Mouse (Mus musculus) liver, embryonic 14.5 days (tissue): ENCODE results near the gene Mthfd1l. TPM values are rescaled to one million over a fixed set of nuclear protein-coding genes. Genes with fewer than 3 reads are reported as not detected.

Source experiments
- ATAC-seq: fragments of 200-750 bp; cut with Nextera tagmentation; 2 replicates; pipeline ENCODE4 v1.8.0; 2017; ENCODE audit warnings: moderate number of reproducible peaks, mild to moderate bottlenecking, moderate library complexity; ENCODE audit not compliant: insufficient read depth
- DNase-seq, 3 experiments: peaks; one replicate each; pipeline ENCODE4 v3.0.0-alpha.2; 2012 to 2013; ENCODE audit warnings: low read depth in 3 of 3, low spot score in 3 of 3
- H3K27ac ChIP-seq: fragments of 300-500 bp; sonication (generic); 2 replicates; pipeline ENCODE4 v1.5.1; 2014; ENCODE audit warnings: moderate library complexity, mild to moderate bottlenecking, control low read depth, inconsistent platforms
- H3K27me3 ChIP-seq: fragments of 300-500 bp; sonication (generic); 2 replicates; pipeline ENCODE4 v1.6.1; 2014; ENCODE audit warnings: mild to moderate bottlenecking, low read length, moderate library complexity; ENCODE audit not compliant: control insufficient read depth, insufficient read depth
- H3K36me3 ChIP-seq: fragments of 300-500 bp; sonication (generic); replicated peaks from 2 replicates; pipeline ENCODE4 v1.6.1; 2014; ENCODE audit warnings: low read depth; ENCODE audit not compliant: control insufficient read depth, insufficient read depth
- H3K4me1 ChIP-seq, 2 experiments: fragments of 200-500 bp in 1 of 2; fragments of 300-500 bp in 1 of 2; sonication (generic) in 1 of 2; replicated peaks; 2 replicates each; pipeline ENCODE4 v1.6.1; 2012 to 2014; ENCODE audit warnings: antibody characterized with exemption in 1 of 2, inconsistent platforms in 1 of 2, low read length in 1 of 2; ENCODE audit not compliant: control insufficient read depth in 2 of 2, insufficient read depth in 2 of 2
- H3K4me2 ChIP-seq: fragments of 300-500 bp; sonication (generic); 2 replicates; pipeline ENCODE4 v1.6.1; 2014; ENCODE audit warnings: low read depth, mild to moderate bottlenecking, control low read depth, moderate library complexity
- H3K4me3 ChIP-seq, 2 experiments: fragments of 200-500 bp in 1 of 2; fragments of 300-500 bp in 1 of 2; sonication (generic) in 1 of 2; 2 replicates each; pipeline ENCODE4 v1.5.1; 2012 to 2014; ENCODE audit warnings: low read depth in 2 of 2, low read length in 2 of 2, mild to moderate bottlenecking in 2 of 2, control low read depth in 1 of 2, inconsistent platforms in 1 of 2, moderate library complexity in 1 of 2; ENCODE audit not compliant: insufficient read depth in 1 of 2
- H3K9ac ChIP-seq: fragments of 300-500 bp; sonication (generic); replicated peaks from 2 replicates; pipeline ENCODE4 v1.6.1; 2014; ENCODE audit warnings: mild to moderate bottlenecking, control low read depth, moderate library complexity
- H3K9me3 ChIP-seq: fragments of 300-500 bp; sonication (generic); 2 replicates; pipeline ENCODE4 v1.6.1; 2016; ENCODE audit warnings: low read length, mixed read lengths; ENCODE audit not compliant: control insufficient read depth
- CTCF ChIP-seq: IDR thresholded peaks from 2 replicates; pipeline ENCODE4 v1.5.1; 2016; ENCODE audit warnings: antibody characterized with exemption, low read depth, control low read depth
- EP300 ChIP-seq: IDR thresholded peaks from 2 replicates; pipeline ENCODE4 v1.6.1; 2016; ENCODE audit warnings: antibody characterized with exemption, low read depth
- WGBS: fragments of 180-500 bp; shearing (Covaris S2); extraction: QIAGEN DNeasy Blood & Tissue Kit; methylation state at CpG from one replicate; pipeline ENCODE4 v1.1.7; 2014; ENCODE audit not compliant: insufficient replicate concordance; 5-methylcytosine and 5-hydroxymethylcytosine counted together
- polyA plus RNA-seq, 2 experiments: library from polyadenylated mRNA; depleted of rRNA in 1 of 2; stranded (reverse) in 1 of 2; unstranded in 1 of 2; fragments of >200 nt; fragmentation: Nextera tagmentation in 1 of 2; extraction: Ambion mirVana in 1 of 2; gene quantifications; 2 replicates each; pipeline versions ENCODE4 v1.2.1 to v1.2.3; 2012 to 2014

Gene Mthfd1l
- polyA plus RNA-seq, 2 experiments, result 18.5 to 19.2 TPM

- DNase-seq, result no peak
- WGBS, result 87% methylated on average over 15 of the region's 15 CpGs
- H3K27ac ChIP-seq, result no peak overlapping the region
- H3K4me2 ChIP-seq, result no peak overlapping the region
- H3K9me3 ChIP-seq, result no peaks in the 10 kb centered on the region
- TF ChIP-seq CTCF (no peak), EP300 (no peak)
- no peak overlapping the region for H3K4me3 ChIP-seq
- ATAC-seq, result no peak
- no peak overlapping the region for H3K9ac ChIP-seq
- H3K27me3 ChIP-seq, result no peaks in the 10 kb centered on the region
- no peaks in the 10 kb centered on the region for H3K4me1 ChIP-seq
- H3K36me3 ChIP-seq, result peaks cover 8% of the 10 kb centered on the region
Measured at GRCm38 (mm10) chr10:4089885-4090284, 117.0 kb downstream of the Mthfd1l start.

GRCm38 (mm10) chr10:4092990-4093389, 120.1 kb downstream of the Mthfd1l start:
- no peak for ATAC-seq
- Histone ChIP-seq H3K36me3 (peaks cover 4% of the 10 kb centered on the region), H3K27me3 (no peaks in the 10 kb centered on the region), H3K9me3 (no peaks in the 10 kb centered on the region), H3K9ac (no peak overlapping the region), H3K4me3 (no peak overlapping the region), H3K4me2 (no peak overlapping the region), H3K27ac (no peak overlapping the region), H3K4me1 (peaks cover 0 to 4% of the 10 kb centered on the region in 2 experiments; a peak in 1 of 4 replicates)
- TF ChIP-seq EP300 (no peak), CTCF (no peak)
- DNase-seq, result no peak
- WGBS, result 83% methylated on average over 8 of the region's 8 CpGs

DNA sequence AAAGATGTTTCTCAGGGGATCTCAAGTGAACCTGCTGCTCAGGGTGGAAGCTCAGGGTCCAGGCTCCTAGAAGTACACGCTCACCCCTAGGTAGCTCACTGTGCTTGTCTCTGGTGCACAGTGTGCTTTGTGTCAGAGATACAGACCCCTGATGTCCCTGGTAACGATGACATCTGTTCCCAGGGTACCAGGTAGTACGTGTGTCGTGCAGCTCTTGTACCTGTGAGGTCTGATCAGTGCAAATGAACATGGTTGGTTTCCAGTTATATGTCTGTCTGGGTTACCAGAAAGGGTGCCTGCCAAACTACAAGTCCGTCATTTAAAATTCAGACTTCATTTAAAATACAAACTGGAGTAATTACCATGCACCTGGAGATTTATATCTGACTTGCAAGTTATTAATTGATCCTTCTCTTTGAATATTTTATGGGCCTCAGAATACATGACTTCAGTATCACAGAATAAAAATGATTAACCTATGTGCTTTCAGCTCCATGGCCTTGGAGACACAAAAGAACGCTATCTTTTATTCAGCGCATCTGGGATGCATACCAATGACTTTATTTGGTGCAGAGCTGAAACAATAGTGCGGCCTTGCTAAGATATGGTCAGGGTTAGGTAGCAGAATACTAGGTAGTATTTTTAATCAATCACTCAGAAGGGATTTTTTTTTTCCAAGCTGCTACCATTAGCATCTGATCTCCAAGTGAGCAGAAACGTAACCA, 121.3 kb downstream of the Mthfd1l start:
- H3K9me3 ChIP-seq, result no peaks in the 10 kb centered on the region
- H3K27me3 ChIP-seq, result no peaks in the 10 kb centered on the region
- H3K27ac ChIP-seq, result no peak overlapping the region
- peaks cover 0 to 4% of the 10 kb centered on the region in 2 experiments; a peak in 1 of 4 replicates for H3K4me1 ChIP-seq
- no peak overlapping the region for H3K9ac ChIP-seq
- TF ChIP-seq EP300 (no peak), CTCF (no peak)
- H3K4me2 ChIP-seq, result no peak overlapping the region
- H3K36me3 ChIP-seq, result peaks cover 4% of the 10 kb centered on the region
- WGBS, result 81% methylated on average over 9 of the region's 9 CpGs
- H3K4me3 ChIP-seq, result no peak overlapping the region
- DNase-seq (no peak), ATAC-seq (no peak)

GRCm38 (mm10) chr10:4096151-4096550, 123.2 kb downstream of the Mthfd1l start:
- no peak for DNase-seq
- no peaks in the 10 kb centered on the region for H3K27me3 ChIP-seq
- TF ChIP-seq CTCF, result no peak
- no peak for TF ChIP-seq EP300
- 55% methylated on average over 5 of the region's 5 CpGs for WGBS
- H3K9me3 ChIP-seq, result no peaks in the 10 kb centered on the region
- H3K9ac ChIP-seq, result no peak overlapping the region
- no peak overlapping the region for H3K4me2 ChIP-seq
- no peak overlapping the region for H3K4me3 ChIP-seq
- H3K36me3 ChIP-seq, result no peaks in the 10 kb centered on the region; the same call in none of the 2 replicates
- H3K27ac ChIP-seq, result no peak overlapping the region
- no peak for ATAC-seq
- peaks cover 0 to 4% of the 10 kb centered on the region in 2 experiments; a peak in 1 of 4 replicates for H3K4me1 ChIP-seq

- ATAC-seq (no peak), DNase-seq (no peak)
- no peak overlapping the region for H3K9ac ChIP-seq
- H3K36me3 ChIP-seq, result peaks cover 9% of the 10 kb centered on the region
- H3K4me2 ChIP-seq, result no peak overlapping the region
- 82% methylated on average over 6 of the region's 6 CpGs for WGBS
- no peak overlapping the region for H3K4me3 ChIP-seq
- H3K27ac ChIP-seq, result no peak overlapping the region
- H3K4me1 ChIP-seq, result peaks cover 0 to 4% of the 10 kb centered on the region in 2 experiments; a peak in 1 of 4 replicates
- H3K27me3 ChIP-seq, result no peaks in the 10 kb centered on the region
- no peak for TF ChIP-seq CTCF
- TF ChIP-seq EP300, result no peak
- no peaks in the 10 kb centered on the region for H3K9me3 ChIP-seq
Measured at GRCm38 (mm10) chr10:4100007-4100406, 127.1 kb downstream of the Mthfd1l start.
